Mouse (Mus musculus): ENCODE results near the gene Epc2.

Gene Epc2

GRCm38 (mm10) chr2:49569862-49570777, 118.8 kb downstream of the Epc2 start:
- peak; percentile 15 to 16 for DNase-seq (ENCODE audit: low spot score in 2 of 2)

- no peak for DNase-seq (ENCODE audit: low spot score in 2 of 2)
These were observed 119.5 kb downstream of the Epc2 start for GRCm38 (mm10) chr2:49570778-49571101.

GRCm38 (mm10) chr2:49571159-49571920, 120.1 kb downstream of the Epc2 start:
- peak in 1 of 2 experiments; percentile 14 for DNase-seq (ENCODE audit: low spot score in 2 of 2)

GRCm38 (mm10) chr2:49572111-49572642, 120.9 kb downstream of the Epc2 start:
- peak; percentile 51 to 59 for DNase-seq (ENCODE audit: low spot score in 2 of 2)

GRCm38 (mm10) chr2:49572684-49573083, 121.4 kb downstream of the Epc2 start:
- no peak for DNase-seq (ENCODE audit: low spot score in 2 of 2)

GRCm38 (mm10) chr2:49573282-49573681, 122.0 kb downstream of the Epc2 start:
- no peak for DNase-seq (ENCODE audit: low spot score in 2 of 2)

- DNase-seq (ENCODE audit: low spot score in 2 of 2) = no peak
These were observed 129.3 kb downstream of the Epc2 start for GRCm38 (mm10) chr2:49580585-49580984.

GRCm38 (mm10) chr2:49582546-49582945, 131.3 kb downstream of the Epc2 start:
- DNase-seq (ENCODE audit: low spot score in 2 of 2) = no peak

- DNase-seq (ENCODE audit: low spot score in 2 of 2) = no peak
These were observed 132.0 kb downstream of the Epc2 start for GRCm38 (mm10) chr2:49583311-49583710.

GRCm38 (mm10) chr2:49590450-49590849, 139.2 kb downstream of the Epc2 start:
- no peak for DNase-seq (ENCODE audit: low spot score in 2 of 2)

- DNase-seq (ENCODE audit: low spot score in 2 of 2) = no peak
These were observed 141.6 kb downstream of the Epc2 start for GRCm38 (mm10) chr2:49592926-49593325.

GRCm38 (mm10) chr2:49594886-49595285, 143.6 kb downstream of the Epc2 start:
- DNase-seq (ENCODE audit: low spot score in 2 of 2) = no peak

GRCm38 (mm10) chr2:49596318-49596717, 145.0 kb downstream of the Epc2 start:
- no peak for DNase-seq (ENCODE audit: low spot score in 2 of 2)

- no peak for DNase-seq (ENCODE audit: low spot score in 2 of 2)
These were observed 148.9 kb downstream of the Epc2 start for GRCm38 (mm10) chr2:49600021-49600681.

Data from frontal cortex, postnatal 14 days (tissue).